Mouse (Mus musculus): ENCODE data around the gene Cdkn1a.

GRCm38 (mm10) chr17:29056207-29056606 is 34.6 kb upstream of the Cdkn1a start:
- no peak for TF ChIP-seq CTCF (IDR thresholded peaks at IDR 0.05; ENCODE audit: insufficient read depth, low read depth, low read length)
- TF ChIP-seq POLR2A (IDR thresholded peaks at IDR 0.05; ENCODE audit: insufficient read depth, low read depth, low read length), result no peak

All from olfactory bulb, adult 2 months (tissue).